Mouse (Mus musculus) MEL (cell line): ENCODE results near the gene Zgpat. TPM values are rescaled to one million over a fixed set of nuclear protein-coding genes. Genes with fewer than 3 reads are reported as not detected.

Experiments used
- DNase-seq: peaks from one replicate; pipeline ENCODE4 v3.0.0; 2011; ENCODE audit warnings: low read depth, low spot score
- H3K27ac ChIP-seq: 2 replicates; pipeline ENCODE4 v1.5.1; 2012; ENCODE audit warnings: low read depth, mild to moderate bottlenecking, control low read depth, low read length, moderate library complexity; ENCODE audit not compliant: control insufficient read depth
- H3K27me3 ChIP-seq, 2 experiments: fragments of 150-350 bp in 1 of 2; sonication (generic) in 1 of 2; 2 replicates each; pipeline ENCODE4 v1.6.1; 2012; ENCODE audit warnings: low read length in 2 of 2, mild to moderate bottlenecking in 2 of 2, improper control_type of control experiment in 1 of 2, moderate library complexity in 1 of 2; ENCODE audit not compliant: insufficient read depth in 2 of 2, control insufficient read depth in 1 of 2
- H3K36me3 ChIP-seq, 2 experiments: 2 replicates each; pipeline ENCODE4 v1.6.1; 2012 to 2014; ENCODE audit warnings: low read length in 2 of 2, improper control_type of control experiment in 1 of 2, inconsistent platforms in 1 of 2, mild to moderate bottlenecking in 1 of 2; ENCODE audit not compliant: insufficient read depth in 2 of 2, control insufficient read depth in 1 of 2
- H3K4me1 ChIP-seq, 2 experiments: fragments of 150-350 bp in 1 of 2; sonication (generic) in 1 of 2; 2 replicates each; pipeline ENCODE4 v1.6.1; 2012; ENCODE audit warnings: low read length in 2 of 2, improper control_type of control experiment in 1 of 2, mild to moderate bottlenecking in 1 of 2; ENCODE audit not compliant: insufficient read depth in 2 of 2, control insufficient read depth in 1 of 2
- H3K4me3 ChIP-seq, 2 experiments: fragments of 150-350 bp in 1 of 2; sonication (generic) in 1 of 2; 2 replicates each; pipeline ENCODE4 v1.5.1; 2012; ENCODE audit warnings: low read depth in 2 of 2, low read length in 2 of 2, mild to moderate bottlenecking in 2 of 2, moderate library complexity in 2 of 2, control low read depth in 1 of 2, improper control_type of control experiment in 1 of 2; ENCODE audit not compliant: control insufficient read depth in 1 of 2, insufficient read depth in 1 of 2
- H3K79me2 ChIP-seq: 2 replicates; pipeline ENCODE4 v1.6.1; 2012; ENCODE audit warnings: mild to moderate bottlenecking, low read length, moderate library complexity; ENCODE audit not compliant: control insufficient read depth, poor library complexity, insufficient read depth
- H3K9ac ChIP-seq: 2 replicates; pipeline ENCODE4 v1.6.1; 2012; ENCODE audit warnings: low read depth, mild to moderate bottlenecking, control low read depth, low read length, moderate library complexity; ENCODE audit not compliant: control insufficient read depth, poor library complexity, severe bottlenecking
- H3K9me3 ChIP-seq: fragments of 150-350 bp; sonication (generic); replicated peaks from 2 replicates; pipeline ENCODE4 v1.6.1; 2012; ENCODE audit warnings: mild to moderate bottlenecking, low read length, improper control_type of control experiment, moderate library complexity; ENCODE audit not compliant: insufficient read depth
- BHLHE40 ChIP-seq: IDR thresholded peaks from 2 replicates; pipeline ENCODE4 v1.6.1; 2012; ENCODE audit warnings: low read depth, mild to moderate bottlenecking, inconsistent platforms, low read length, improper control_type of control experiment, borderline replicate concordance
- CTCF ChIP-seq, 3 experiments: IDR thresholded peaks in 2 of 3; conservative IDR thresholded peaks in 1 of 3; 2 replicates each; pipeline ENCODE4 v1.5.1; 2011 to 2012; ENCODE audit warnings: low read length in 3 of 3, low read depth in 2 of 3, mild to moderate bottlenecking in 2 of 3, improper control_type of control experiment in 1 of 3, inconsistent platforms in 1 of 3, mixed read lengths in 1 of 3, moderate library complexity in 1 of 3; ENCODE audit not compliant: control insufficient read depth in 1 of 3, insufficient read depth in 1 of 3, poor library complexity in 1 of 3, severe bottlenecking in 1 of 3
- ELF1 ChIP-seq: IDR thresholded peaks from 2 replicates; pipeline ENCODE4 v1.6.1; 2014; ENCODE audit warnings: low read depth, mild to moderate bottlenecking, inconsistent platforms, low read length, improper control_type of control experiment, moderate library complexity
- ETS1 ChIP-seq: IDR thresholded peaks from 2 replicates; pipeline ENCODE4 v1.6.1; 2012; ENCODE audit warnings: low read depth, mild to moderate bottlenecking, inconsistent platforms, low read length, improper control_type of control experiment, moderate library complexity
- GABPA ChIP-seq: IDR thresholded peaks from 2 replicates; pipeline ENCODE4 v1.6.1; 2012; ENCODE audit warnings: low read depth, mild to moderate bottlenecking, inconsistent platforms, low read length, improper control_type of control experiment, moderate library complexity
- HCFC1 ChIP-seq: IDR thresholded peaks from 2 replicates; pipeline ENCODE4 v1.6.1; 2012; ENCODE audit warnings: low read depth, mild to moderate bottlenecking, inconsistent platforms, low read length, improper control_type of control experiment, moderate library complexity
- KAT2A ChIP-seq: conservative IDR thresholded peaks from 2 replicates; pipeline ENCODE4 v1.6.1; 2012; ENCODE audit warnings: low read depth, low read length, improper control_type of control experiment, inconsistent platforms
- MAZ ChIP-seq: IDR thresholded peaks from 2 replicates; pipeline ENCODE4 v1.6.1; 2012; ENCODE audit warnings: low read depth, mild to moderate bottlenecking, inconsistent platforms, low read length, improper control_type of control experiment
- MYC ChIP-seq: IDR thresholded peaks from 2 replicates; pipeline ENCODE4 v1.6.1; 2011; ENCODE audit warnings: low read depth, mild to moderate bottlenecking, low read length, improper control_type of control experiment, moderate library complexity
- NELFE ChIP-seq: IDR thresholded peaks from 2 replicates; pipeline ENCODE4 v1.6.1; 2011; ENCODE audit warnings: low read depth, low read length, improper control_type of control experiment
- NRF1 ChIP-seq: IDR thresholded peaks from 2 replicates; pipeline ENCODE4 v1.6.1; 2014; ENCODE audit warnings: low read depth, mild to moderate bottlenecking, inconsistent platforms, low read length, improper control_type of control experiment, moderate library complexity; ENCODE audit not compliant: poor library complexity, insufficient read depth, severe bottlenecking
- POLR2A ChIP-seq, 2 experiments: IDR thresholded peaks; 2 replicates each; pipeline ENCODE4 v1.6.1; 2011 to 2012; ENCODE audit warnings: low read length in 2 of 2, mild to moderate bottlenecking in 2 of 2, control low read depth in 1 of 2, improper control_type of control experiment in 1 of 2, low read depth in 1 of 2, moderate library complexity in 1 of 2; ENCODE audit not compliant: control insufficient read depth in 1 of 2, insufficient read depth in 1 of 2, poor library complexity in 1 of 2
- RAD21 ChIP-seq: IDR thresholded peaks from 2 replicates; pipeline ENCODE4 v1.6.1; 2011; ENCODE audit warnings: mild to moderate bottlenecking, low read depth, low read length, improper control_type of control experiment
- SMC3 ChIP-seq: IDR thresholded peaks from 2 replicates; pipeline ENCODE4 v1.6.1; 2011; ENCODE audit warnings: low read depth, low read length, improper control_type of control experiment
- TAL1 ChIP-seq: IDR thresholded peaks from 2 replicates; pipeline ENCODE4 v1.6.1; 2012; ENCODE audit warnings: mild to moderate bottlenecking, inconsistent platforms, low read length, moderate library complexity, mixed read lengths
- ZC3H11A ChIP-seq: IDR thresholded peaks from 2 replicates; pipeline ENCODE4 v1.6.1; 2012; ENCODE audit warnings: low read depth, mild to moderate bottlenecking, inconsistent platforms, low read length, improper control_type of control experiment
- ZKSCAN1 ChIP-seq: IDR thresholded peaks from 2 replicates; pipeline ENCODE4 v1.6.1; 2012; ENCODE audit warnings: low read depth, mild to moderate bottlenecking, inconsistent platforms, low read length, improper control_type of control experiment, moderate library complexity
- ZNF384 ChIP-seq: IDR thresholded peaks from 2 replicates; pipeline ENCODE4 v1.6.1; 2012; ENCODE audit warnings: low read depth, mild to moderate bottlenecking, inconsistent platforms, low read length, improper control_type of control experiment
- polyA plus RNA-seq, 2 experiments: library from polyadenylated mRNA; stranded (reverse) in 1 of 2; unstranded in 1 of 2; fragments of >175 nt in 1 of 2; fragments of >200 nt in 1 of 2; gene quantifications; 2 replicates each; pipeline versions ENCODE4 v1.2.1 to v1.2.4; 2012; ENCODE audit warnings: low replicate concordance in 2 of 2, low read depth in 1 of 2; ENCODE audit not compliant: insufficient read length in 2 of 2, insufficient read depth in 1 of 2, missing spikeins in 1 of 2
- total RNA-seq: library from RNA; depleted of rRNA; stranded (reverse); fragments of 300-350 nt; gene quantifications from 2 replicates; pipeline ENCODE4 v1.2.3, GENCODE M21; 2012

Gene Zgpat
- total and polyA plus RNA-seq, 3 experiments = 28.0 to 30.7 TPM; not detected in 1

DNA sequence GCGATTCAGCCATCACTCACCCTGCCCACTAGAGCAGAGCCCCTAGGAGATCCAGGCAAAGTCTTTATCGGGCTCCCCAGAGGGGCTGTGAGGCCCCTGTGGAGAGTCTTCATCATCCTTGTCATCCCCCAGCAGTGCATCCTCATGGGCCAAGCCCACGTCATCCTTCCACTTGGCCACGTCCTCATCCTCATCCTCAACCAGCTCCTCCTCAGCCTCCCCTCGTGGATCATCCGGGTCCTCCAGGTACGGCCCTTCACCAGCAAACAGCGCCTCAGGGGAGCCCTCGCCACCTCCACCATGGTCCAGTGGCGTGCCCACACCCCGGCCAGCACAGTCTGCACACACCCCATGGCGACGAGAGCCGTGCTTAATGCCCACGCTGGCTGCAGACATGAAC lies 26.3 kb downstream of the Zgpat start:
- Histone ChIP-seq H3K27me3 (no peaks in the 10 kb centered on the region), H3K4me1 (no peaks in the 10 kb centered on the region), H3K27ac (no peak overlapping the region), H3K36me3 (no peaks in the 10 kb centered on the region), H3K4me3 (no peak overlapping the region), H3K9ac (no peak overlapping the region), H3K79me2 (no peaks in the 10 kb centered on the region), H3K9me3 (no peaks in the 10 kb centered on the region)
- DNase-seq = no peak
- TF ChIP-seq POLR2A (IDR thresholded peaks at IDR 0.05; ENCODE audit: control insufficient read depth in 1 of 2, insufficient read depth in 1 of 2, low read depth in 1 of 2, low read length in 2 of 2, poor library complexity in 1 of 2) (no peak), GABPA (no peak), TAL1 (no peak), BHLHE40 (no peak), HCFC1 (no peak), MAZ (no peak), KAT2A (no peak), MYC (no peak), NELFE (no peak), ELF1 (no peak)

DNA sequence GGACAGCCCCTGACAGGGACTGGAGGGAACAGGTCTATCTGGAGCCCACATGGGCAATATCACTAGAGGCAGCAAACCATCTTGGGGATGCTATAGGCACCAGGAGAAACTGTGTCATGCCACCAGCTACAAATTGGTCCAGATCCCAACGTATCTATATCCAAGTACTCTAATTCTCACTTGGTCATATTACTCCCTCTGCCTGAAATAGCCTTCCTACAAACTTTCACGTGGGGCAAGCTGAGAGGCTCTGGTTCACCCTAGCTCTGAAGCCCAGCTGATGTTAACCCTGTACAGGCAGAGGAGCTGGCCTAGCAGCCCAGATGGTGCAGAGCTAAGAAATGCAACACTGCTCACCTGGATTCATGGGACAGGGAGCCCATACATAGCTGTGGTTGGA lies 26.8 kb downstream of the Zgpat start:
- Histone ChIP-seq H3K79me2 (no peaks in the 10 kb centered on the region), H3K4me3 (no peak overlapping the region), H3K4me1 (no peaks in the 10 kb centered on the region), H3K9ac (no peak overlapping the region), H3K36me3 (no peaks in the 10 kb centered on the region), H3K27ac (no peak overlapping the region), H3K9me3 (no peaks in the 10 kb centered on the region), H3K27me3 (no peaks in the 10 kb centered on the region)
- no peak for DNase-seq
- no peak for TF ChIP-seq NRF1
- no peak for TF ChIP-seq ZKSCAN1
- no peak for TF ChIP-seq SMC3
- no peak for TF ChIP-seq ZC3H11A
- no peak for TF ChIP-seq TAL1

DNA sequence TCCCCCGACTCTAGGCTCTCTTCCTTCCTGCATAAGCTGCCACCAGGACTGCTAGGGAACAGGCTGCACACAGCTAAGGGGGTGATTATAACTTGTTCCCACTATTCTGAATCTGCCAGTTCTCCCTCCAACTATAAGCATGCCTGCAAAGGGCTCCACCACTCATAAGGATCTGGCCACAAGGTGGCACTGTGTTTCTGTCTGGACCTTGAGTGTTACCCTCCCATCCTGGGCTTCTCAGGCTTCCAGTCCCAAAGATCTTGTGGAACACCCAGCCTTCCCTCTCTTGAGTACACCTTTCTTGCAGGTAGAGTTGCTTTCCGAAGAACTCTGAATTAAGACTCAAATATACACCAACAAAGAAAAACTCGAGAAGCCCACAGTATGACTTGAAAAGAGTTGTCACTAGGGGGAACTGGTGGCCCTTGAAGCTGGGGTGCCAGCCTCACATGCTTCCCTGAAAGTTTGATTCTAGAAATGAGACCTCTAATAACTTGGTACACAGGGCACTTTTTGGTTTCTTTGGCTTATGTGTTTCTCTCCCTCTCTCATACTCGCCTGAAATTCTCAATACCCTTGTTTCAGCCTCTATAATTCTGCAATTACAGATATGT lies 28.0 kb downstream of the Zgpat start:
- H3K27me3 ChIP-seq = no peaks in the 10 kb centered on the region; a peak in 1 of 4 replicates
- no peaks in the 10 kb centered on the region for H3K79me2 ChIP-seq
- H3K4me3 ChIP-seq = no peak overlapping the region
- H3K4me1 ChIP-seq = no peaks in the 10 kb centered on the region
- H3K9ac ChIP-seq = no peak overlapping the region
- no peaks in the 10 kb centered on the region for H3K9me3 ChIP-seq
- TF ChIP-seq CTCF (IDR thresholded peaks at IDR 0.05 in 2 of 3, conservative IDR thresholded peaks at IDR 0.05 in 1 of 3; ENCODE audit: control insufficient read depth in 1 of 3, insufficient read depth in 1 of 3, low read depth in 2 of 3, low read length in 3 of 3, poor library complexity in 1 of 3, severe bottlenecking in 1 of 3) (peak; percentile 84 to 88 (median 86)), ETS1 (no peak), POLR2A (IDR thresholded peaks at IDR 0.05; ENCODE audit: control insufficient read depth in 1 of 2, insufficient read depth in 1 of 2, low read depth in 1 of 2, low read length in 2 of 2, poor library complexity in 1 of 2) (no peak), ZC3H11A (peak; percentile 81), SMC3 (peak; percentile 95), ZNF384 (no peak), MYC (0 out of 2 replicates have a peak, but pooled peaks have one; percentile 11), RAD21 (peak; percentile 84)
- DNase-seq = peak; percentile 84
- H3K36me3 ChIP-seq = no peaks in the 10 kb centered on the region
- no peak overlapping the region for H3K27ac ChIP-seq
